Mouse (Mus musculus) midbrain, embryonic 14.5 days (tissue): ENCODE measurements at regions not wholly inside any gene's neighbourhood (a gene's known extent, or its start where the extent isn't known, plus 50 kb on each side); places are given as distances from the start of the nearest gene placed in this dataset.

Source experiments
- ATAC-seq: fragments of 200-750 bp; cut with Nextera tagmentation; 2 replicates; pipeline ENCODE4 v1.8.0; 2017; ENCODE audit warnings: moderate number of reproducible peaks, moderate library complexity; ENCODE audit not compliant: low FRiP score, low TSS enrichment
- DNase-seq: peaks from one replicate; pipeline ENCODE4 v3.0.0-alpha.2; 2015
- H3K27ac ChIP-seq: fragments of 300-500 bp; sonication (generic); replicated peaks from 2 replicates; pipeline ENCODE4 v1.5.1; 2014; ENCODE audit warnings: mild to moderate bottlenecking, low read depth, low read length, moderate library complexity
- H3K27me3 ChIP-seq: fragments of 300-500 bp; sonication (generic); 2 replicates; pipeline ENCODE4 v1.6.1; 2014; ENCODE audit warnings: low read length, control low read depth, mixed read lengths; ENCODE audit not compliant: control insufficient read depth, insufficient read depth
- H3K36me3 ChIP-seq: fragments of 300-500 bp; sonication (generic); 2 replicates; pipeline ENCODE4 v1.6.1; 2014; ENCODE audit warnings: low read length, control low read depth; ENCODE audit not compliant: control insufficient read depth, insufficient read depth
- H3K4me1 ChIP-seq: fragments of 300-500 bp; sonication (generic); 2 replicates; pipeline ENCODE4 v1.6.1; 2014; ENCODE audit warnings: mild to moderate bottlenecking, antibody characterized with exemption, low read length, control low read depth; ENCODE audit not compliant: control insufficient read depth, insufficient read depth
- H3K4me2 ChIP-seq: fragments of 300-500 bp; sonication (generic); 2 replicates; pipeline ENCODE4 v1.6.1; 2014; ENCODE audit warnings: mild to moderate bottlenecking, low read length, moderate library complexity
- H3K4me3 ChIP-seq: fragments of 300-500 bp; sonication (generic); replicated peaks from 2 replicates; pipeline ENCODE4 v1.5.1; 2014; ENCODE audit warnings: low read depth, low read length
- H3K9ac ChIP-seq: fragments of 300-500 bp; sonication (generic); replicated peaks from 2 replicates; pipeline ENCODE4 v1.6.1; 2014; ENCODE audit warnings: mild to moderate bottlenecking, low read length, moderate library complexity
- H3K9me3 ChIP-seq: fragments of 300-500 bp; sonication (generic); 2 replicates; pipeline ENCODE4 v1.6.1; 2016; ENCODE audit warnings: low read length, control low read depth, mixed read lengths; ENCODE audit not compliant: control insufficient read depth
- WGBS: fragments of 180-500 bp; shearing (Covaris S2); extraction: QIAGEN DNeasy Blood & Tissue Kit; methylation state at CpG from one replicate; pipeline ENCODE4 v1.1.7; 2014; 5-methylcytosine and 5-hydroxymethylcytosine counted together

GRCm38 (mm10) chr13:99606606-99606990, 90.3 kb upstream of the Map1b start:
- 50% methylated on average over 1 of the region's 1 CpGs for WGBS
- H3K27ac ChIP-seq: no peak overlapping the region
- H3K27me3 ChIP-seq: no peaks in the 10 kb centered on the region
- ATAC-seq (no peak), DNase-seq (no peak)
- H3K4me3 ChIP-seq: no peak overlapping the region
- H3K9me3 ChIP-seq: no peaks in the 10 kb centered on the region
- no peaks in the 10 kb centered on the region for H3K36me3 ChIP-seq
- H3K4me2 ChIP-seq: no peak overlapping the region
- no peak overlapping the region for H3K9ac ChIP-seq
- H3K4me1 ChIP-seq: peaks cover 19% of the 10 kb centered on the region

- H3K4me2 ChIP-seq: no peak overlapping the region
- no peaks in the 10 kb centered on the region for H3K9me3 ChIP-seq
- H3K4me3 ChIP-seq: no peak overlapping the region
- H3K36me3 ChIP-seq: no peaks in the 10 kb centered on the region
- H3K9ac ChIP-seq: no peak overlapping the region
- H3K27me3 ChIP-seq: no peaks in the 10 kb centered on the region
- no peak for ATAC-seq
- no peak for DNase-seq
- peaks cover 19% of the 10 kb centered on the region for H3K4me1 ChIP-seq
- WGBS: 80% methylated on average over 2 of the region's 2 CpGs
- no peak overlapping the region for H3K27ac ChIP-seq
These were observed 89.7 kb upstream of the Map1b start for GRCm38 (mm10) chr13:99605866-99606605.

GRCm38 (mm10) chr13:99597891-99598290, 81.6 kb upstream of the Map1b start:
- peak; percentile 52 for DNase-seq
- ATAC-seq: no peak
- H3K9me3 ChIP-seq: no peaks in the 10 kb centered on the region
- no peak overlapping the region for H3K4me3 ChIP-seq
- H3K4me2 ChIP-seq: no peak overlapping the region
- no peaks in the 10 kb centered on the region for H3K36me3 ChIP-seq
- H3K9ac ChIP-seq: no peak overlapping the region
- H3K4me1 ChIP-seq: peaks cover 17% of the 10 kb centered on the region
- no peak overlapping the region for H3K27ac ChIP-seq
- H3K27me3 ChIP-seq: no peaks in the 10 kb centered on the region
- WGBS: 68% methylated on average over 2 of the region's 2 CpGs

GRCm38 (mm10) chr13:99593846-99594813, 77.8 kb upstream of the Map1b start:
- H3K27ac ChIP-seq: peak overlapping the region; percentile 63

DNA sequence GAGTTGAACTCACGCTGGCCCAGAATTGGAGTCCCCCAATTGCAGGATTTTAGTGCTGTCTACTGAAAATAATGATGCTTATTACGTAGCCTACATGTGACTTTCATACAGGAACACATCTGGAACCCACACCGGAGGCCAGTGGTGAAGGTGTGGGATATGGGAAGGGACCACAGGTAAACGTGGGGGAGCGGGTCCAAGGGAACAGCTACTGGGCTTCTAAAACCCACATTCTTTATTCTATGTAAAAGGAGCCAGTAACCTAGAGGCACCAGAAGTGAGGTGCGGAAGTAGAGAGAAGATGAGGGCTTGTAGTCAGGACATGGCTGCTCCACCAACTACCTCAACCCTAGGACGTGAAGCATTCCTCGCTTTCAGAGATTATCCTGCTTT, 76.9 kb upstream of the Map1b start:
- H3K27ac ChIP-seq: peak overlapping the region; percentile 63

More at GRCm38 (mm10) chr13:99593846-99594813, 77.8 kb upstream of the Map1b start:
- H3K27me3 ChIP-seq: no peaks in the 10 kb centered on the region
- ATAC-seq (peak; percentile 80), DNase-seq (peak; percentile 81)
- no peak overlapping the region for H3K9ac ChIP-seq
- H3K4me2 ChIP-seq: peak overlapping the region; percentile 3
- WGBS: 20% methylated on average over 17 of the region's 17 CpGs
- H3K36me3 ChIP-seq: no peaks in the 10 kb centered on the region
- H3K4me3 ChIP-seq: no peak overlapping the region
- H3K4me1 ChIP-seq: peaks cover 22% of the 10 kb centered on the region
- no peaks in the 10 kb centered on the region for H3K9me3 ChIP-seq

GRCm38 (mm10) chr13:99592596-99593242, 76.4 kb upstream of the Map1b start:
- ATAC-seq (no peak), DNase-seq (peak; percentile 24)
- H3K36me3 ChIP-seq: no peaks in the 10 kb centered on the region
- H3K27me3 ChIP-seq: no peaks in the 10 kb centered on the region
- 0 out of 2 replicates have a peak overlapping the region, but pooled peaks have one; percentile 32 for H3K27ac ChIP-seq
- no peaks in the 10 kb centered on the region for H3K9me3 ChIP-seq
- WGBS: 17% methylated on average over 15 of the region's 15 CpGs
- no peak overlapping the region for H3K4me2 ChIP-seq
- no peak overlapping the region for H3K9ac ChIP-seq
- H3K4me1 ChIP-seq: peaks cover 22% of the 10 kb centered on the region
- H3K4me3 ChIP-seq: no peak overlapping the region

More for the DNA sequence above, 76.9 kb upstream of the Map1b start:
- DNase-seq (no peak), ATAC-seq (no peak)
- H3K36me3 ChIP-seq: no peaks in the 10 kb centered on the region
- H3K9me3 ChIP-seq: no peaks in the 10 kb centered on the region
- no peak overlapping the region for H3K4me2 ChIP-seq
- 41% methylated on average over 8 of the region's 8 CpGs for WGBS
- H3K4me1 ChIP-seq: peaks cover 22% of the 10 kb centered on the region
- no peaks in the 10 kb centered on the region for H3K27me3 ChIP-seq
- no peak overlapping the region for H3K9ac ChIP-seq
- H3K4me3 ChIP-seq: no peak overlapping the region

DNA sequence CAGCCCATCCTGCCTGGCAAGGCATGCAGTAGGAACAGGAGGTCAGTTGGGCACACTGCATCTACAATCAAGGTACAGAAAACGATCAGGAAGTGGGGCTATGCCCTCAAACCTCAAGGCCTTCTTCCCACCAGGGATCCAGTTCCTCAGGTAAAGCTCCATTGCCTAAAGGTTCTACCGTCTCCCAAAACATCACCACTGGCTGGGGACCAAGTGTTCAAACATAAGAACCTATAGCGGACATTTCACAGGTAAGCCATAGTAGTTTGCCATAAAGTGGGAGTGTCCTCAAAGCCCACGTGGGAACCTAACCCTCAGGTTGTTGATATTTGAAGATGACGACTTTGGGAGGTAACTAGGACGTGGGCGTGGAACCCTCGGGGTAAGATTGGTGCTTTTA, 72.3 kb upstream of the Map1b start:
- 89% methylated on average over 8 of the region's 8 CpGs for WGBS
- DNase-seq (no peak), ATAC-seq (no peak)
- no peak overlapping the region for H3K4me2 ChIP-seq
- no peak overlapping the region for H3K9ac ChIP-seq
- H3K27me3 ChIP-seq: no peaks in the 10 kb centered on the region
- H3K36me3 ChIP-seq: no peaks in the 10 kb centered on the region
- no peaks in the 10 kb centered on the region for H3K9me3 ChIP-seq
- H3K27ac ChIP-seq: no peak overlapping the region
- no peak overlapping the region for H3K4me3 ChIP-seq
- peaks cover 11% of the 10 kb centered on the region for H3K4me1 ChIP-seq

DNA sequence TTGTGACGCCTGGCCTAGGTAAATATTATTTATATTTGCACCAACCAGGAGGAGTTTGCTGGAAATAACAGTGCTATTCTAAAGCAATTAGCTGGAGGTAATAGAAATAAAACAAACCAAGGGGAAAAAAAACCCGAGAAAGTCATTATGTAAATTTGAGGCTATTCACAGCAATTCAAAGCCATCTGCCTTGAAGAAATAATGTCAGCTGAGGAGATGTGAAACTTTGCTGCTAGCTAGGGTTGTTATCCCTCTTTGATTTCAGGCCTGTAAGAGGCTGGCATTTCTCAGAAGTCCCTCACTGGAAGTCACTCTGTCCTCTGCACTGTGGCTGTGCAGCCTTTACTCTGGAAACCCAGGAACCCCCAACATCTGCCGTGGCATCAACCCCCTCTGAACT, 67.5 kb upstream of the Map1b start:
- H3K4me3 ChIP-seq: no peak overlapping the region
- no peaks in the 10 kb centered on the region for H3K27me3 ChIP-seq
- no peak for DNase-seq
- H3K4me1 ChIP-seq: no peaks in the 10 kb centered on the region
- H3K4me2 ChIP-seq: no peak overlapping the region
- H3K36me3 ChIP-seq: no peaks in the 10 kb centered on the region
- no peak overlapping the region for H3K27ac ChIP-seq
- no peak for ATAC-seq
- H3K9ac ChIP-seq: no peak overlapping the region
- 54% methylated on average over 3 of the region's 3 CpGs for WGBS
- no peaks in the 10 kb centered on the region for H3K9me3 ChIP-seq
